Mouse (Mus musculus) heart, adult 18-20 months (tissue): ENCODE measurements around the gene Met. TPM values are rescaled to one million over a fixed set of nuclear protein-coding genes. Genes with fewer than 3 reads are reported as not detected.

ENCODE experiments used
- DNase-seq, 2 experiments: peaks; one replicate each; pipeline ENCODE4 v3.0.0; 2021 to 2022; ENCODE audit warnings: mixed read lengths in 1 of 2
- total RNA-seq, 2 experiments: library from RNA; stranded (reverse); gene quantifications; 2 replicates each; pipeline ENCODE4 v1.2.3; 2021

The Met gene
- total RNA-seq, 2 experiments from 2014 or later = 1.0 to 3.2 TPM

- DNase-seq = no peak
Observed at GRCm38 (mm10) chr6:17491502-17491901, 27.9 kb downstream of the Met start.

- no peak for DNase-seq
Observed at GRCm38 (mm10) chr6:17492062-17492461, 28.5 kb downstream of the Met start.

GRCm38 (mm10) chr6:17495413-17495812 is 31.8 kb downstream of the Met start:
- no peak for DNase-seq

GRCm38 (mm10) chr6:17497366-17497765 is 33.8 kb downstream of the Met start:
- DNase-seq = no peak

GRCm38 (mm10) chr6:17498801-17499200 is 35.2 kb downstream of the Met start:
- DNase-seq = no peak

- no peak for DNase-seq
Observed at GRCm38 (mm10) chr6:17501440-17501839, 37.8 kb downstream of the Met start.

GRCm38 (mm10) chr6:17502311-17502710 is 38.7 kb downstream of the Met start:
- no peak for DNase-seq

- DNase-seq = no peak
Observed at GRCm38 (mm10) chr6:17503724-17504123, 40.1 kb downstream of the Met start.

- DNase-seq = no peak
Observed at GRCm38 (mm10) chr6:17505530-17505929, 41.9 kb downstream of the Met start.

GRCm38 (mm10) chr6:17506831-17507230 is 43.2 kb downstream of the Met start:
- no peak for DNase-seq

GRCm38 (mm10) chr6:17508184-17508583 is 44.6 kb downstream of the Met start:
- no peak for DNase-seq

GRCm38 (mm10) chr6:17508604-17509372 is 45.2 kb downstream of the Met start:
- DNase-seq = no peak

GRCm38 (mm10) chr6:17513381-17513780 is 49.8 kb downstream of the Met start:
- no peak for DNase-seq

- DNase-seq = no peak
Observed at GRCm38 (mm10) chr6:17515775-17516460, 52.3 kb downstream of the Met start.

- DNase-seq = peak in 1 of 2 experiments; percentile 5
Observed at GRCm38 (mm10) chr6:17521901-17522717, 58.5 kb downstream of the Met start.

- no peak for DNase-seq
Observed at GRCm38 (mm10) chr6:17522917-17523316, 59.3 kb downstream of the Met start.

- DNase-seq = peak in 1 of 2 experiments; percentile 17
Observed at GRCm38 (mm10) chr6:17529490-17530269, 66.1 kb downstream of the Met start.

- DNase-seq = no peak
Observed at GRCm38 (mm10) chr6:17541615-17542014, 78.0 kb downstream of the Met start.

- DNase-seq = no peak
Observed at GRCm38 (mm10) chr6:17542383-17542782, 78.8 kb downstream of the Met start.

- no peak for DNase-seq
Observed at GRCm38 (mm10) chr6:17545480-17545879, 81.9 kb downstream of the Met start.

- no peak for DNase-seq
Observed at GRCm38 (mm10) chr6:17546341-17546740, 82.7 kb downstream of the Met start.

- DNase-seq = peak; percentile 25 to 50
Observed at GRCm38 (mm10) chr6:17546825-17547224, 83.2 kb downstream of the Met start.
